Mouse (Mus musculus): ENCODE measurements at regions not wholly inside any gene's neighbourhood (a gene's known extent, or its start where the extent isn't known, plus 50 kb on each side); places are given as distances from the start of the nearest gene placed in this dataset.
A peak's percentile ranks its signal among the peaks of the same experiment; 100 is the strongest.

DNA sequence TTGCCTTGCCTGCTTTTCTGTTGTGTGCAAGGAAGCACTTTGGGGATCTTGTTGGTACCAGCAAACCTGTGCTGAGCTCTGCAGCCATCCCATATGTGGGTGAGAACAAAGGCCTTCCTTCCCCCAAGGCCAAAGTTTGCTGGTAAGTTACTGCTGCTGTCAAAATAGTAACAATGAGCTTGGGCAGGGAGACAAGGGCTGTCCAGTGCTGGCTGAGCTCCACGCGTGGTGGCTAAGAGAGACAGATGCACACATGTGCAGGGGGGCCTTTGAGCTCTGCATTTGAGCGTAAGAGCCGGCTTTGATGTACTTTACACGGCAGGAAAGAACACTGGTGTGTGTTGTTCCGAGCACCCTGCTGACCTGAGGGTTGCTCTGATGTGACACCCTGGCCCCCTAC lies 132.2 kb upstream of the Runx1 start:
- no peak for DNase-seq

DNA sequence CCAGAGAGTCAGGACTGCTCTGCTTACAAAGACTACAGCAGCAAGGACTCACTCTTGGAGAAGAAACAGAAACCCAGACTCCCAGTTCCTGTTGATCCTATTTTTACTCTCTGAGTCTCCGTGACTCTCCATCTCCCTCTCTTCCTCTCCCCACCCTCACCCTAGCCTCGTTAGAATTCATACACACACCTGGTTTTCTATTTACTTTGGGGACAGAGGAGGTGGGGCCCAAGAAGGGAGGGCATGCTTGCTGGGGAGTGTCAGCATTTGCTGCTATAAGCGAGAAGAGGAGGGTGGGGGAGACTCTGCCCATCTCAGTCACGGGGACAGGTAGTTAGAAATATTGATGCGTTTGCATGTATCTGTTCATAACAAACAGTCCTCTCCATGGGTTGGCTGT lies 129.6 kb upstream of the Runx1 start:
- DNase-seq = no peak

DNA sequence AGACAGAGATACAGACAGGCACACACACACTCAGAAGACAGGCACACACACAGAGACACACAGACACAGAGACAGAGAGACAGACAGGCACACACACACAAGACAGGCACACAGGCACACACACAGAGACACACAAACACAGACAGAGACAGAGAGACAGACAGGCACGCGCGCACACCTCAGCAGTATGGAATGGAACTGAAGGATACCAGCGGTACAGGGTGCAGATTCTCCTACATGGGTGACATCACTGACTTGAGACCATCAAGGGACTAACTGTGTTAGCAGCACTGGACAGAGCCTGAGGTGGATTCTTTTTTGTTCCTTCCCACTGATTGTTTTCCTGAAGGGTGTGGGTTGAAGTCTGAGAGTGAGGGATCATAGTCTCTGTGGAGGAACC lies 129.1 kb upstream of the Runx1 start:
- DNase-seq = no peak

DNA sequence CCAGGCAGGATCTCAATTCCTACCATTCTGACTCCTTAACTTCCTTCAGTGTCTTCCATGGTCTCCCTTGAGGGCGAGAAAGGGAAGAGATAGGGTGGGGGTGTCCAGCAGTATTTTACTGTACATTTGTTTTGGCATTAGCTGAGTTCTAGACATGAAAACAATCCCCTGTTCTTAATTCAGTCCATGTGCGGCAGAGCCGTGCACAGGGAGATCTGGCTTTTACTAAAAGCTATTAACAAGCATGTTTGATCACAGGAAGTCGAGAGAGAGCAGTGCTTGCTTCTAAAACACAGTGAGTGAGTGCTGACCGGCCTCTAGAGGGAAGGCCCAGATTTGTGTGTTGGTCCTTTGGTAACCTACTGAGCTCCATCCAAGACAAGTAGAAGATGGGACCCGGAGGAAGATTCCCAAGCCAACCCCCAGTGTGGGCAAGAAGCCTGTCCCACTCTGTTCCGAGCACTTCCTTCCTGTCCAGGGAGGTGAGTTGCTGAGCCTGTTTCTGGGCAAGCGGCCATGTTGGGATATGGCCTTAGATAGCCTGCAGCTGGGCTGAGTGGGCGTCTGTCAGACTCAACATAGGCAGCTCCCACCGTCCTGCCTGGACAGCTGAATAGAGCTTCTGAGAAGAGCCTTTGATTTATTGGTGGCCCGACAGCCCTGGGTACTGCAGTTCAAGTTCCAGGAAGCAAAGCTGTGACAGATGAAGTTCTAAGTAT lies 128.1 kb upstream of the Runx1 start:
- DNase-seq = peak; percentile 48

DNA sequence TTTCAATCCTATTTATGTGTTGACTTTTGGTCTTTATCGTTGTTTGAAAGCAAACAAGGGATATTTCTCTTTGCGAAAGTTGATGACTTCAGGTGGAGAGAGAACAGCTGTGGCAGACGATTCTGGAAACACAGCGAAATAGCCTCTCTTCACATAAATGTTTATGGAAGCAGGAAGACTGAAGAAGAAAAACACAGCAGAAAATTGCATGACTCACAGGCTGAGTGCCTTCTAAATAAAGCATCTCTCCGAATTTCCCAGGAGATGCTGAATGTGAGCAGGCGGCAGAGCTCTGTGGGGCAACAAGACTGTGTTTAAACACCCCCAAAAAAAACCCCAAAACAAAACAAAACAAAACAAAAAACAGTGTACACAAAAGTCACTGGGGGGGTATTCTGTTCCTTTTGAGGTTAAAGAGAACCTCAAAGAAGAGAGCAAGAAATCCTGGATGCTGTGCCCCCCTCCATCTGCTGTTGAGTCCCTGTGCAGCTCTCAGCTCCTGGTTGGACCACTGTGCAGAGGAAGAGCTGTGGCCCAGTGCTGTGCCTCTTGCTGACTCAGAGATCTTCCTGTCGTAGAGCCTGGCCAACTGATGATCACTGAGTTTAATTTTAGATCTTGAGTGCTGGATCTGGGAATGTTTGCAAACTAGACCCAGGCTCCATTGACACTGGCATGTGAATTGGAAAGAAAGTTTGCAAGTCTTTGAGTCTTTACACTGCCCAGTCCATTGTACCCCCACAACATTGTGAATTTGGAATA lies 126.6 kb upstream of the Runx1 start:
- no peak for DNase-seq

DNA sequence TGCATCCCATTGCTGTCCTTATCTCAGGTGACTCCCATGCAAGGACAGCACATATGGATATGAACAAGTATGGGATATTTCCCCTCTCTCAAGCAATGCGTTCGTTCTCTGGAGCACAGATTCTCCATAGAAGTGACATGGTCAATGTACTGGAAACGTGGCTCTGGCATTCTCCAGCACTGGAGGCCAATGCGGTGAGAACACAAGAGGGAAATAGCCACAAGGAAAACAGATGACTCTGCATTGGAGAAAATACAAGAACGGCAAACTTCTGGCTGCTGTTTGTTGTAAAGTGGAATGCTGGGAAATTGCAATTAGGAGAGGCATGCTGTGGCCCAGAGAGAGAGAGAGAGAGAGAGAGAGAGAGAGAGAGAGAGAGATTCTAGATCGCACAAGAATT lies 125.6 kb upstream of the Runx1 start:
- DNase-seq = no peak

DNA sequence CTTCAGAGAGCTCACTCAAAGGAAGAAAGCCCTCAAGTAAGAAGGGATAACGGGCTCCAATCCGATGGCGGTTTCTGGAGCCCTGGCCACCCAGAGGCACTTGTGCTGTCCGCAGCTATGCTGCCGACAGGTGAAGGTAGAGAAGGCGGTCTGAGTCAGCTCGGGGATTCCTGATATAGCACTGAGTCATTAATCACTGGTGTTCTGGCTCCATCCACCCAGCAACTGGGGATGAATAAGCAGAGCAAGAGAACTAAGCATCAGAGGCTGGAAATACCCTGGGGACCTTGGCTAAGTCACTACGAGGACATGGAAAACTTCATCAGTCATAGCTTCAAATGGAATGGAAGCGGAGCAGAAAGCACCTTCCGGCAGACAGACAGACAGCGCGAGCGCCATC lies 122.5 kb upstream of the Runx1 start:
- DNase-seq = no peak

DNA sequence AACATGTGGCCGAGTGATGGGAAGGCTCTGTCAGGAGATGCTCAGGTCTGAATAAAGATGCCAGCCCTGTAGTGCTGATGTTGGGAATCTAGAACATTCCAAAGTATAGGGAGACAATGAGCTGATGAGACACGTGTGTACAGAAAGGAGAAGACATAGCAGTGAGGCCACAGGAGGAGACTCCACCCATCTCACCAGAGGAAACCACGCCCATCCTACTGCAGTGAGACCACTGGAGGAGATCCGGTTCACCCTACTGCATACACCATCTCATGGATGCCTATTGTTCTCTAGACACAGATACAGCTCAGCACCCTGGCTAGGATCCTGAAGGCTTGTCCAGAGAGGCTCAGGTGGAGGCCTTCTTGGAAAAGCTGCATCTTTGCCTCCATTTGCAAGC lies 120.6 kb upstream of the Runx1 start:
- no peak for DNase-seq

DNA sequence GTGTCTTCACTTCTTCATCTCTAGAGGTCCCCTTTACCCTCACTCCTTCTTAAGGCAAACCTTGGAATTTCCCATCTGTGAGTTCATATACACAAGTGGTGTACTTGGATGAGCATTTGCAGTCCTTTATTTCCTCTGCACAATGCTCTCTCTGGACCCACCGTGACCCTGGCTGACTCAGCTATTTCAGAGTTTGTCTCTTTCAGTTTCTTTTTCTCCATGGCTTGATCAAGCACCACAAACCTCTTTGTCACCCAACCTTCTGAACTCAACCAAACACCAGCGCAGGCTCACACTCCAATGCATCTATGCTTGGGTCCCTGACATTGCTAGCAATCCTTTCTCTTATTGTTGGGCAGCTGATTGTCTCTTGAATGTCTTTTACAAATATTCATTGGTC lies 118.0 kb upstream of the Runx1 start:
- no peak for DNase-seq

DNA sequence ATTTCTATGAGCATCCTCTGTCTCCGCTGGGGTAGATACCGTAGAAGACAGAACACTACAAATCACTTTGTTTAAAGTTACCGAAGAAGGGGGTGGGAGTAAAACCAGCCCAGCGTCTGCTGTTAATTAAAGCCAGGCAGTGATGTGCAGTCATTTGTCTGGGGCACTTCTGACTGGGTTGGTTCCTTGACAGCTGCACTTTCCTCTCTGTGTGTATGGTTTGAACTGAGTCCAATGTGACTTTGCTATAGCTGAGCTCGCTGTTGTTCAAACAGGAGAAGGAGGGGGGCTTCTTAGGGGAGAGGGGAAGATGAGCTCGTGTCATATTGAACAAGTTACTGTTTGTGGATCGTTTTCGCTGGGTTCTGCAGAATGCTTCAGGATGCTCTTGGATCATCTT lies 113.7 kb upstream of the Runx1 start:
- peak; percentile 70 for DNase-seq

DNA sequence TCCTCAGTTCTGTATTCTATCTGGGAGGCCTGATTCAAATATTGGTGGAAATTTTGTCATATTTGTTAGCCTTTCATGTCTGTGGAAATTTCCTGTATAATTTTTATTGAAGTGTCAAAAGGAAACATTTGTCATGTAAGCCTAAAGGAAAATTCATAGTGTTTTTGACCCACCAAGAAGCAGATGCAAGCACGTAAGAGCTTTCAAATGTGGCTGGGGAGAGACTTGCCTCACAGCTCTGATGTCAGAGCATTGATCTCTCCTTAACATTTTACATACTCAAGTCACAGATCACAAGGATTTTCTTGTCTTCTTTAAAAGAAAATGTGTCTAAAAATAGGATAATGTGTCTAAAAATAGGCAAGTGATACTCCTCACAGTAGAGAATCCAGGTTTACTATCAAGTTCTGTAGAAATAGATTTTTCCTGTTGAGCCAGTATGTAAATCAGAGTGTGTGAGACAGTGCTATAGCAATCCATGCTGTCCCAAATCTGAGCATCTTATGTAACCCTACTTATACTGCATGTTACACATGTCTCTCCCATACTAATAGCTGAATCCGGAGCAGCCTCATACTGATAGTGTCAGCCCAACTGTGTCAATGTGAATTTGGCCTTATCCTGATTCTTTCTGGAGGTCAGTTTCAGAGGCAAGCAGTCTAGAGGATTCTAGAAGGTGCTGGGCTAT lies 110.0 kb upstream of the Runx1 start:
- no peak for DNase-seq

DNA sequence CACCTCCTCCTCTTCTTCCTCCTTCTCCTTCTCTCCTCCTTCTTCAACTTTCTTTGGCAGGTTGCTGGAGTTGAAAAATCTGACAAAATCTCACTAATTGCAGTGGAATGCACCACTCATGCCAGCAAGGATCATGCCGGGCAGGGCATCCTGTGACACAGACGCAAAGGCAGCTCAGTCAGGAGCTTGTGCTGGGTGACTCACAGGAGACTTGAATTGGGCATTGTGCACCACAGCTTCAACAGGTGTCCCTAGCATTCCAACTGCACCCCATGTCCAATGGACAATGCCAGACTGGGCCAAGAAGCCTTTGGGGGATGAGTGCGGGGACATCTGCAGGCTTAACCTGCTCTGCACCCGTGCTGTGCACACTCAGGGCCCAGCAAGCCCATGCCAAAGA lies 104.2 kb upstream of the Runx1 start:
- DNase-seq = no peak

DNA sequence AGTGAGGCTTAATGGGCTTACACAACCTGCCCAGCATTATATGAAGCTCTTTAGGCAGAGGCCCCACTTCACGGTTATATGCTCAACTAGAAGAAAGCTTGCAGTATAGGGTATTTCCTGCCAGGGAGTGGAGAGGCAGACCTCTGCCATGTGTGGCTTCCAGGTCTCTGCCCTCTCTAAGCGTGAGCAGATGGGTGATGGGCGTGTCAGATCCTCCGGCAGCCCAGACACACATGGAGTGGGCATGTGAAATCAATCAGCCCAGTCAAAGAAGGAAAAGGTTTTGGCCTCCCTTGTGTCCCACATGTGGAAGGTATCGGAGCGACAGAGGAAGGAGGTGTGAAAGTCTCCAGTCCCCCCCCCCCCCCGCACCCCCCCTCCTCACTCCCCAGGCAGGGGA lies 102.3 kb upstream of the Runx1 start:
- peak; percentile 70 for DNase-seq

DNA sequence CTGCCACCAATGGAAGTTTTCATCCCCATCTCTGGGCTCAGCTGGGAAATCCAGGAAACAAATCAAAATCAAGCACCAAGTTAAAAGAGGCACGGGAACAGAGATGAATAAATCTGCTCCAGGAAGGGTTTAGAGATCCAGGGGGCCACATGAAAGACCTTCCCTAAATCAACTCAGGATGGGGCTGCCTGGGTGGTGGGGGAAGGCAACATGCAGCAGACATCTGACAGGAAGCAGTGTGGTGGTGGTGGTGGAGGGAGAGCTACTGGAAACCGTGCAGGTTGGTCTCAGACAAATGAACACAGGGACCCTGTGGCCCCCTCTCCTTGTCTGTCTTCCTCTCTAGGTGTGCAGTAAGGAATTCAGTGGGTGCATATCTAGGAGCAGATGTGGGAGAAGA lies 101.7 kb upstream of the Runx1 start:
- peak; percentile 40 for DNase-seq

DNA sequence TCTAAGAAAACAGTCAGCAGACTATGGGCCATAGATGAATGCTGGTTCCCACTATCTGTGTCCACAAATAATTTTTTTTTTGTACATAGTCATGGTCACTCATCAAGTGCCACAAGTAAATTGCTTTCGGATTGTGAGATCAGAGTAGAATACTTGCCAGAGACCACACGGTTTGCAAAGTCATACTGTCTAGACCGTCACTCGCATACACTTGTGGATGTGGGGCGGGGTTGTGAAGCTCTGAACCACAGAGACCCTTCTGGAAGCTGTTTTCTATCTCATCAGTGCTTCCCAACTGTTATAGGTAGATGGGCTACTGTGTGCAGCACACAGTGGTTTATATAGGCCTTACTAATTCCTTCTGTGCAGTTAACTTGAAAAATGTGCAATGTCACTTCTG lies 100.9 kb upstream of the Runx1 start:
- no peak for DNase-seq

DNA sequence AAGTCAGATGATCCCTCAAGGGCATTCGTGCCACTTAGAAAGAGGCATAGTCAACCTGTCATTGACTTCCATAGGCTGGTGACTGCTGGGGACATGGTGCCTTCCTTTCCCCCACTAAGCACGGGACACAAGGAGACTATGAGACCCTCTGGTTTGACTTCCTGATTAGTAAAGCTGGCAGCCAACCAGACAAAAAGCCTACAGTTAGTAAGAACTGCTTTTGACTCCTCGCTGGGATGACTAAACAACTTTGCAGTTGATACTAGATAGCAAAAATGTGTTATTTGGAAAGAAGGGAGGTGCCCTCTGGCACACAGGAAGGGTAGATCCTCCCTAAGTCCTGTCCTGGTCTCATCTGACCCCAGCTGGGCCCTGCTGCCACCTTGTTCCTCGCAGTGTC lies 95.0 kb upstream of the Runx1 start:
- DNase-seq = no peak

DNA sequence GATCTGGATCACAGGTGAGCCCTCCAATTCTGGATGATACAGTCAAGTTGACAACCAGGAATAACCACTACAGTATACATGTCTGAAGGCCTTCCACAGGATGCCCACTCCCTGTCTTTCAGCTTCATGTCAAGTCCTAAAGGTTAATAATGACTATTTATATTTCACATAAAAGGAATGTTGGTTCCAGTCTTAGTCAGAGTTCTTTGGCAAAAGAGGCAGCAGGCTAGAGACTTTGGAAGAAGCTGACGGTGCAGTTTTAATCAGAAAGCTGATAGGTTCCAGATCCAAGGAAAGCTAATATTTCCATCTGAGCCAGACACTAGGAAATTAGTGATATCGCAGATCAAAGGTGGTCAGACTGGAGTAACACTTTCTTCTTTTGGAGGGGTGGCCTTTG lies 91.4 kb upstream of the Runx1 start:
- no peak for DNase-seq

DNA sequence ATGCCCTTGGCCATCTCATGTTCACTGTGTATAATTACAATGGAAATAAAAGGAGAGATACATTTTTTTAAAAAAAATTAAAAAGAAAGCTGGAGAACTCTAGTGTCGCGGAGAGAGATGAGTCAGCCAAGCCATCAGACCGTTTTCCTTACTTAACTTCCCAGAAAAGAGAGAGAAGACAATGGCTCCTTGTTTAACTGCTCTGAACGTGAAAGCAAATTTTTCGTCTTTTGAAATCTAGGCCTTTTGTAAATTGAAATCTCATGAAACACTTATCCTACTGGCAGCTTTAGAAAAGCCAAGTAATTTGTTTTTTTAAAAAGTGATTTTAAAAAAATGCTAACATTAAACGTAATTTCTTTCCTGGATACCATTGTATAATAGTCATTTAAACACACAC lies 89.7 kb upstream of the Runx1 start:
- no peak for DNase-seq

DNA sequence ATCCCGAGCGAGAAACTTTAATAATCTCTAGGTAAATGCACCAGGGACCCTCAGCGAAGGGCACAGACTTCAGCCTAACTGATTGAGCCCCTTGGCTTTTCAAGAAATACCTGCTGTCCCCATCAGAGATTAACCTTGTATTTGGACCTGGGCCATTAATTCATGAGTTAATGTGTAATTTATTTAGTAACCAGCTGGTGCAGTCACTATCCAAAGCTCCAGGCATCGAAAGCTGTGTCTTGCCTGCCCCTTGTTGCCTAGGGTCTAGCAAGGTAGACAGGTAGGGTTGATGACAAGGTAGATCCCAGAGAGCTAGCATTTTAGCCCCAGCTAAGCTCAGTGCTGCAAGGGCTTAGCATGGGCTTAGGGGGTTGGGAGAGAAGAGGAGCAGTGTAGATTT lies 80.9 kb upstream of the Runx1 start:
- no peak for DNase-seq

DNA sequence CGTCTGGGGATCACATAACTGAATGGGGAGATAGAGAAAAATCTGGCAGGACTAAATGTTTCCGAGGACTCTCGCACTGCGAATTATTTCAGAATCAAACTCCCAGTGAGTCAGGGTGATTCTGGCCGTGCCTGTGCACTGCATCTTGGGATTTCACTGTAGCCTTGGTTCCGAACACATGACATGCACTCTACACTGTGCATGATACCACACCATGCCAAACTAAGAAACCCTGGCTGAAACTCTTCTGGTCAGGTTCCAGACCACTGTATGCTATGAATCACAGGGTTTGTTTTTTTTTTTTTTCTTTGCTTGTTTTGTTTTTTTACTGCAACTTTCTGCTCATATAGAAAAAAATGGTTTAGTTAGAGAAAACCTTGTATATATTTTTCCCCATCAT lies 79.7 kb upstream of the Runx1 start:
- no peak for DNase-seq

DNA sequence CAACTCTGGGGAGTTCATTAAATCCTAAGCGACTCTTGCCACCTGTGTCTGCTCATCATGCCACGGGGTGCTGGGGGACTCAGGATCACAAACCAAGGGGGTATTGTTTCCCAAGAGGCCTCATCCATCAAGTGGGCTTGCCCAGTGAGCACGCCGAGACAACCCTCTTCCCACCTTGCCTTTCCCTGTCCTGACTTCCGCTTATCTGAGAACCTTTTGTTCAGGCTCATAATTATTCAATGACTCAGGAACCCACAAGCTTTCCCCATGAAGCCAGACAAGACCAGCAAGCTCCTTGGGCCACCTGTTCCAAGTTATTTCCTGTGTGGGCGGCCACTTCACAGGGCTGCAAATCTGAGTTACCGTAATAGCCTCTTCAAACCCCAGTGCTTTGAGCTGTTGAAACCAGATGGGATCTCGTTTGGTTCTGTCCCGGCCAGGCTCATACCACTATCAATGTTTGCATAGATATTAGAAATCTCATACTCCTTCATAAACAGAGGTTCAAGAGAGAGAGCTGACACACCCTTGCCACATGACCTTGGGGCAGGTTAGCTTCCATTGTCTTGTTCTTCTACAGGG lies 78.0 kb upstream of the Runx1 start:
- DNase-seq = no peak

DNA sequence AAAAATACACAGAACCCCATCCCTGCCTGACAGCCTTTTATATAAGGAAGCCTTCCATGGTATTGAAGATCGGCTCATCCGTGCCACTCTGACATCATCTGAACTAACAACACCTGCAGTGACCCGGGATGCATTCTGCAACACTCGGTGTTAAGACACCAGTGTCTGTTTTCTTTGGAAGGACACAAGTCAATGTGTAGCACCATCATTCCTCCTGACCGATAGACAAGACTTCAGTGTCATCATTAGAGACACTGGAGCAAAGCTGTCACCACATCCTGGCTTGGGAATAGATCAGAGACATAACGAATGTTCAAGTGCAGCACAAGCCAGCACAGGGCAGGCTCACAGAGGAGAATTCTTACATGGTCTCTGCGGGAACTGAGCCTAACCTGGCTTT lies 77.5 kb upstream of the Runx1 start:
- DNase-seq = no peak

DNA sequence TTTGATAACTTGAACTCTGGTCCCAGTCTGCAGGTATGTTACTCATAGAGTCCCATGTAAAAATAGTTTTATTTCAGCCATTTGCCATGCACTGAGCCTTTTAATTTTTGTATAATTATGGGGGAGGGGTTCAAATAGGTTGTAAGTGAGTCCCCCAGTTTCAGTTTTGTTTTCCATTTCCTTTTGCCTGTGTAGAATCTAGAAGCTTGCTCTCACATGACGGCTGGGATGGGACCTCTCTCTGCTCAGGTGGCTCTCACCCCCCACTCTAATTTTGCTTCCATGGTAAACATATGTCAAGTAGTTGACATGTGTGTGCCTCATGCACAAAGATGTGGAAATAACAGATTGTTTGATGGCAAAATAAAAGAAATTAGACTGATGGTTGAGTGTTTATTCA lies 73.8 kb upstream of the Runx1 start:
- no peak for DNase-seq

DNA sequence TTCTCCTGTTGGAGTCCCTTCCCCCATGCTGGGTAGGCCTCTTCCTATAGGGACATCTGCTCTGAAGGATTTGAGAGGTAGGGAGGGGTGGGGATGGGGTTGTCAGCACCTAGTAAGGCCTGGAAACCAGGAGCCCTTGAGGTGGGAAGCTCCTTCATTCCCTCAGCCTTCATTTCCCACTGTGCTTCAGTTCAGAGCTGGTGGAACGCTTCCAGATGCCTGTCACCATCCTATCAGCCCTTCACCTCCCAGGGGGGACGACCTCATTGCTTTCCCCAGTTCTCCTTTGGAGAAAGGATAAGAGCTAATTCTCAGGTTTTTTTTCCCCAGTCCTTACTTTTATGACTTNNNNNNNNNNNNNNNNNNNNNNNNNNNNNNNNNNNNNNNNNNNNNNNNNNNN lies 65.8 kb upstream of the Runx1 start:
- no peak for DNase-seq
